Mouse (Mus musculus) neural tube, embryonic 14.5 days (tissue): ENCODE measurements around the gene Atp1a2. TPM values are rescaled to one million over a fixed set of nuclear protein-coding genes. Genes with fewer than 3 reads are reported as not detected.

Source experiments
- ATAC-seq: fragments of 200-750 bp; cut with Nextera tagmentation; 2 replicates; pipeline ENCODE4 v1.8.0; 2017; ENCODE audit warnings: low read depth, mild to moderate bottlenecking, moderate TSS enrichment, moderate library complexity
- H3K27ac ChIP-seq: fragments of 300-500 bp; sonication (generic); 2 replicates; pipeline ENCODE4 v1.5.1; 2014; ENCODE audit warnings: low read depth, mild to moderate bottlenecking, control low read depth, low read length, moderate library complexity, mixed read lengths
- H3K27me3 ChIP-seq: fragments of 300-500 bp; sonication (generic); 2 replicates; pipeline ENCODE4 v1.6.1; 2014; ENCODE audit warnings: low read length; ENCODE audit not compliant: control insufficient read depth, insufficient read depth
- H3K36me3 ChIP-seq: fragments of 300-500 bp; sonication (generic); 2 replicates; pipeline ENCODE4 v1.6.1; 2014; ENCODE audit warnings: low read length, mixed read lengths; ENCODE audit not compliant: control insufficient read depth, insufficient read depth
- H3K4me1 ChIP-seq: fragments of 300-500 bp; sonication (generic); 2 replicates; pipeline ENCODE4 v1.6.1; 2014; ENCODE audit warnings: low read length; ENCODE audit not compliant: control insufficient read depth, insufficient read depth
- H3K4me2 ChIP-seq: fragments of 300-500 bp; sonication (generic); 2 replicates; pipeline ENCODE4 v1.6.1; 2014; ENCODE audit warnings: mild to moderate bottlenecking, low read depth, low read length, control low read depth
- H3K4me3 ChIP-seq: fragments of 300-500 bp; sonication (generic); 2 replicates; pipeline ENCODE4 v1.5.1; 2014; ENCODE audit warnings: low read depth, low read length, control low read depth, mixed read lengths
- H3K9ac ChIP-seq: fragments of 300-500 bp; sonication (generic); replicated peaks from 2 replicates; pipeline ENCODE4 v1.6.1; 2014; ENCODE audit warnings: low read depth, mild to moderate bottlenecking, control low read depth, low read length, mixed read lengths
- H3K9me3 ChIP-seq: fragments of 300-500 bp; sonication (generic); 2 replicates; pipeline ENCODE4 v1.6.1; 2016; ENCODE audit warnings: low read length; ENCODE audit not compliant: control insufficient read depth
- WGBS: fragments of 180-500 bp; shearing (Covaris S2); extraction: QIAGEN DNeasy Blood & Tissue Kit; methylation state at CpG from one replicate; pipeline ENCODE4 v1.1.7; 2014; 5-methylcytosine and 5-hydroxymethylcytosine counted together
- polyA plus RNA-seq: library from polyadenylated mRNA; unstranded; fragments of >200 nt; fragmentation: Nextera tagmentation; extraction: Ambion mirVana; gene quantifications from 2 replicates; pipeline ENCODE4 v1.2.1, GENCODE M21; 2014

Gene Atp1a2
- polyA plus RNA-seq, 1 experiment from 2014 or later = 23.6 TPM

DNA sequence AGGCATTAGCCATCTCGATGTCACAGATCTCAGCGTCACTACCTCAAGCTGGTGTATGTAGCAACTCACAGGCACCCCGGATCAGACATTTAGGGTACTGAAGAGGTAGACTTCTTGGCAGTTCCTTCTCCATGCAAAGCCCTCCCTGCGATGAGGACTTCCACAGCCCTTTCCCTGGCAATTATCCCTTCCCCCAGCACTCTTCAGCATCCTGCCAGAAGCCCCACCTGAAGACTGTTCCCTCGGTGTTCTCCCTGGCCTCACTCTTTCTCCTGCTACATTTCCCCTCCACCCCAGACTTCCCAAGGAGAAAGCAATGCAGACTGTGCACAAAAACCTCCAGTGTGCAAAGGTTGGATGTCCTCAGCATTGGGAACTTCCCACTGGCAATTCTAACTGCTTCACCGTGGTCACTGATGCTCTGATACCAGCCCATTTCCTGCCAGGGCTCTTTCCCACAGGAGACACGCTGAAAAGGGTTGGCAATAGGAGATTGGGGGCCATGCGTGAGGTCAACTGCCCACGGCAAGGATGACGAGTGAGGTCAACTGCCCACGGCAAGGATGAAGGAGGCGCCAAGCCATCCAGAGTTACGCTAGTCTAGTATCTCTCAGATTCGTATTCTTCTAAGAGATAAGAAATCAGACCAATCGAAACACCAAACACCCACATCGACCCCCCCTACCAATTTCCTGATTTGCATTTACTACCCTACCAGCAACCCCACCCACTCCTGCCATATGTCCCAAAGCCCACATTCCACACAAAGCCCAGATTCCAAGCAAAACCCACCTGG, 29.5 kb upstream of the Atp1a2 start:
- 90% methylated on average over 16 of the region's 16 CpGs for WGBS
- no peak overlapping the region for H3K27ac ChIP-seq
- no peaks in the 10 kb centered on the region for H3K36me3 ChIP-seq
- no peak overlapping the region for H3K4me2 ChIP-seq
- no peak overlapping the region for H3K9ac ChIP-seq
- H3K9me3 ChIP-seq = no peaks in the 10 kb centered on the region
- H3K27me3 ChIP-seq = no peaks in the 10 kb centered on the region
- H3K4me3 ChIP-seq = no peak overlapping the region
- ATAC-seq = no peak
- H3K4me1 ChIP-seq = peaks cover 18% of the 10 kb centered on the region

DNA sequence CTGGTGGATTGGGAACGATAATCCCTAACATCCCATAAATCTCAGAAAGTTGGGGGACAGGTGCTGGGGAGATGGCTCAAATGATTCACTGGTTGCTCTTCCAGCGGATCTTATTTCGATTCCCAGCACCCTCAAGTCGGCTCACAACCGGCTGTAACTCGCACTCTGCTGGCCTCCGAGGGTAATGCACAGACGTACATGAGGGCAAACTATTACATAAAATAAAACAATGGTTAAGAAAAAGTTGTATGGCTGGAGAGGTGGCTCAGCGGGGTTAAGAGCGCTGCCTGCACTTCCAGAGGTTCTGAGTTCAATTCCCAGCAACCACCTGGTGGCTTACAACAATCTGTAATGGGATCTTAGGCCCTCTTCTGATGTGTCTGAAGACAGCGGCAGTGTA, 28.8 kb upstream of the Atp1a2 start:
- no peaks in the 10 kb centered on the region for H3K27me3 ChIP-seq
- no peak for ATAC-seq
- WGBS = 63% methylated on average over 11 of the region's 11 CpGs
- no peaks in the 10 kb centered on the region for H3K36me3 ChIP-seq
- no peak overlapping the region for H3K27ac ChIP-seq
- H3K4me3 ChIP-seq = peak overlapping the region; percentile 45
- H3K4me2 ChIP-seq = peak overlapping the region; percentile 72
- peak overlapping the region; percentile 62; the same call in 1 of the 2 replicates for H3K9ac ChIP-seq
- H3K4me1 ChIP-seq = peaks cover 18% of the 10 kb centered on the region
- no peaks in the 10 kb centered on the region for H3K9me3 ChIP-seq

DNA sequence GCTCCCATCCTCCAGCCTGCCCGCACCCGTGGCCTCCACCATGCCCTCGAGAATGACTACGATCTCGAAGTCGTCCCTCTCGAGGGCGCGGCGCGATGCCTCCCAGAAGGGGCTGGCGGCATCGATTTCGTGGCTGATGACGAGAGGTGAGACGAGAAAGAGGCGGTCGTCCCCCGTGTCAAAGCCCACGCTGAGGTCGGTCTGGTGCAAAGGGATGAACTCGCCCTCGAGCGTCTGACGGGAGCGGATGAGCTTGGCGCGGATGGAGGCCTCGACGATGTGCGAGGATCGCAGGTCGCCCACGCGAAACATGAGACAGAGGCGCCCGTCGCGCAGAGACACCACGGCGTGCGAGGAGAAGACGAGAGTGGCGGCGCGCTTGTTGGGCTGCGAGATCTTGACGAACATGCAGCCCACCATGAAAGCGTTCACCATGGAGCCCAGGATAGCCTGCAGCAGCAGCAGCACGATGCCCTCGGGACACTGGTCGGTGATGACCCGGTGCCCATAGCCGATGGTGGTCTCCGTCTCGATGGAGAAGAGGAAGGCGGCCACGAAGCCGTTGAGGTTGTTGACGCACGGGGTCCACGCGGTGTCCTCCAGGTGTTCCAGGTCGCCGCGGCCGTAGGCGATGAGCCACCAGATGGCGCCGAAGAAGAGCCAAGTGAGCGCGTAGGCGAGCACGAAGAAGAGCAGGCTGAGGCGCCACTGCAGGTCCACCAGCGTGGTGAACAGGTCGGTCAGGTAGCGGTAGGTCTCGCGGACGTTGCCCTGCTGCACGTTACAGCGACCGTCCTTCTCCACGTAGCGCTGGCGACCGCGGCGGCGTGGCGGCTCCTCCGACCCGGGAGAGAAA, 28.0 kb upstream of the Atp1a2 start:
- Histone ChIP-seq H3K4me3 (peak overlapping the region; percentile 45), H3K4me1 (peaks cover 18% of the 10 kb centered on the region), H3K36me3 (no peaks in the 10 kb centered on the region), H3K27me3 (no peaks in the 10 kb centered on the region), H3K9ac (peak overlapping the region; percentile 62), H3K4me2 (peak overlapping the region; percentile 72), H3K9me3 (no peaks in the 10 kb centered on the region), H3K27ac (0 out of 2 replicates have a peak overlapping the region, but pooled peaks have one; percentile 5)
- ATAC-seq = peak; percentile 50
- 19% methylated on average over 86 of the region's 94 CpGs for WGBS

DNA sequence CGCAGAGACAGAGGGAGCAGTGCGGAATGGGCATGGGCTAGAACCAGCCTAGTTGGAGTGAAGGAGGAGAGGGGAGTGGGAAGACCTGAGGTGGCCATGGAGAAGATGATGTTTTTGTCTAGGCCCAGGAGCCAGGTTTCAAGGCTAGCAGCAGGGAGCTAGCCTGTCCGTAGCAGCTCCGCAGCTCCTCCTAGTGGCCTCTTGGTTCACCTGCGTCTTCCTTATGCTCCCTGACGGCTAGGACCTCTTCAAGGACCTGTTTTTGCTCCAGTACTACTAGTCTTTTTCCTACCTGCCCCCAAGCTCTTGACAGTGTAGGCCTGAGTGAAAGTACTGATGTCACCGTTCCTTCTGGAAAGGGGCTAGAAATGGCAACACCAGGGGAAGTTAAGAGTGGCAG, 26.9 kb upstream of the Atp1a2 start:
- 10% methylated on average over 7 of the region's 7 CpGs for WGBS
- Histone ChIP-seq H3K9ac (no peak overlapping the region), H3K4me2 (no peak overlapping the region), H3K27ac (no peak overlapping the region), H3K27me3 (no peaks in the 10 kb centered on the region), H3K9me3 (no peaks in the 10 kb centered on the region), H3K4me1 (peaks cover 18% of the 10 kb centered on the region), H3K36me3 (no peaks in the 10 kb centered on the region), H3K4me3 (no peak overlapping the region)
- ATAC-seq = peak; percentile 15; the same call in 1 of the 2 replicates

DNA sequence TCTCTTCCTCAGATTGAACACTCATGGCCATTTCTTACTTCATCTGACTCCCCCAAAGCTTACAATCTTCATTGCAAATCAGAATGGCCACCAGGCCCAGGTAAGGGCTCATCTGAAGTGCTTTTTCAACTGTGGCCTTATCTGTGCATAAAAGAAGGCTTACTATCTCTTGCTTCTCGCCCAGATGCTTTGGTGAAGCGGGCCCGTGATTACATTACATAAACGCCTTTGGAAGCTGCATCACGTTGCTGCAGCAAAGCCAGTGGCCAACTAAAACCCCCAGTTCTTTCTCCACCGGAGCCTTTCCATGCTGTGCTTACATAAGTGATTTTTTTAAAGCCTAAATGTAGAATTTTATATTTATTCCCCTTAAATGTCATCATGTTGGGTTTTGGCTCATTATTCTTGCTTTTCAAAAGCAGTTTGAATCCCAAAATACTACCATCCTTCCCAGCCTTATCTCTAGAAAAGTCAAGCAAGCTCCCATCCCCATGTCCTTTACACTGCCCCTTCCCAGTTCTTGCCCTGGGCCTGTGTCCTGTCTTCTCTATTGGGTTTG, 26.0 kb upstream of the Atp1a2 start:
- no peaks in the 10 kb centered on the region for H3K27me3 ChIP-seq
- no peak for ATAC-seq
- H3K4me2 ChIP-seq = no peak overlapping the region
- no peak overlapping the region for H3K4me3 ChIP-seq
- H3K36me3 ChIP-seq = no peaks in the 10 kb centered on the region
- H3K4me1 ChIP-seq = 0 out of 2 replicates have a peak, but pooled peaks cover 14% of the 10 kb centered on the region
- H3K27ac ChIP-seq = no peak overlapping the region
- H3K9ac ChIP-seq = no peak overlapping the region
- H3K9me3 ChIP-seq = no peaks in the 10 kb centered on the region
- 72% methylated on average over 6 of the region's 6 CpGs for WGBS

DNA sequence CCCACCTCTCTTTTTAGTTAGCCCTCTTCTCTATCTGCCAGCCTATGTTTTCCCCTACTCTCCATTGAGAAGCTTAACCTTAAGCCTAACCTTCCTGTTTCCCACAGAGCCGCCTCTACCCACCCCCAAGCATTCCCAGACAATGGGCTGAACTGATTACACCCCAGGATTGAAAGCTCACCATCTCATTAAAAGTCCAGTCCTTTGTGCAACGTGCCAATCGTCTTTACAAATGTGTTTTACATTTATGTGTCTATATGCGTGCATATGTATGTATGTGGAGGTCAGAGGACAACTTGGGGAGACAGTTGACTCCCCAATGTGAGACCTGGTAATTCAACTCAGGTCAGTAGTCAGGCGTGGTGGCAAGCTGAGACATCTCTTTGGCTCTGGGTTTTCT, 25.4 kb upstream of the Atp1a2 start:
- no peaks in the 10 kb centered on the region for H3K36me3 ChIP-seq
- H3K9ac ChIP-seq = no peak overlapping the region
- no peak for ATAC-seq
- H3K4me3 ChIP-seq = no peak overlapping the region
- no peak overlapping the region for H3K27ac ChIP-seq
- H3K4me1 ChIP-seq = peaks cover 14% of the 10 kb centered on the region; the same call in 1 of the 2 replicates
- 33% methylated on average over 5 of the region's 5 CpGs for WGBS
- H3K27me3 ChIP-seq = no peaks in the 10 kb centered on the region
- no peaks in the 10 kb centered on the region for H3K9me3 ChIP-seq
- H3K4me2 ChIP-seq = no peak overlapping the region

DNA sequence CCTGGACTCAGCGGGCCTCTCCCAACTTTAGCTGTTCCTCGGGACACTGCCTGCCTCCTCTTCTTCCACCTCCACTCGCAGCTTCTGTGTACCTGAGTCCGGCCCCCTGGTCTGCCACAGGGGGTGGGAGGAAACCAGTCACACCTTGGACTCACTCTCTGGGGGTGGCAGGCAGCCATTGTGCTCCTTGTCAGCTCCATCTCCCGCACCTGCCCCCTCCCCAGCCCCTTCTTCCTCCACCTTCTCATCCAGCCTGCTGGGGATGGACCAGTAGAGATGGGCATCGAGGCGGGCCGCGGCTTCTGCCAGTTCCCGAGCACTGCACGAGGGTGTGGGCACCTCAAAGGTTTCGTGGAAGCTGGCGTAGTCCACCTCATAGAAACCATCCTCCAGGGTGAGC, 24.9 kb upstream of the Atp1a2 start:
- whole genome bisulfite sequencing = 74% methylated on average over 13 of the region's 13 CpGs
- Histone ChIP-seq H3K4me1 (peaks cover 14% of the 10 kb centered on the region; the same call in 1 of the 2 replicates), H3K27ac (no peak overlapping the region), H3K27me3 (no peaks in the 10 kb centered on the region), H3K9ac (no peak overlapping the region), H3K4me2 (no peak overlapping the region), H3K36me3 (no peaks in the 10 kb centered on the region), H3K4me3 (no peak overlapping the region), H3K9me3 (no peaks in the 10 kb centered on the region)
- no peak for ATAC-seq

DNA sequence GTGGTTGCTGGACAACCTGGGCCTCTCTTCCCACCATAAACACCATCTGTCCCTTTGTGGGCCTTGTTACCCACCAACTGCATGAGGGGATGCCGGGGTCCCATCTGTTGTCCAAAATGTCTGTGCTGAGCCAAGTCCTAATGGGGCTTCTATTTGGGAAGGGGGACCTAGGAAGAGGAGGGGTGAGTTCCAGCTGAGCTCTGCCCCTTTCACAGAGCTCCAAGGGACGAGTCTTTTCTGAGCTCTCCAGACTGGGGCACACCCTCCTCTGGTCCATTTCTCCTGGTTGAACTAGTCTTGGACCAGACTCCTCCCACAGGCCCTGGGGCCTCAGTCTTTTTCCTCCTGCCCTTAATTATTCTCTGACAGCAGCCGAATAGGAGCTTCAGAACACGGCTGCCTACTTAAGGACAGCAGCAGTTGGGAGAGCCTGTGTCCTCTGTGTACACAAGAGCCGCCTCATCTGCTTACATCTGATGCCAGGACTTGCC, 22.1 kb upstream of the Atp1a2 start:
- no peaks in the 10 kb centered on the region for H3K36me3 ChIP-seq
- no peaks in the 10 kb centered on the region for H3K9me3 ChIP-seq
- 0 out of 2 replicates have a peak overlapping the region, but pooled peaks have one; percentile 1 for H3K27ac ChIP-seq
- H3K4me1 ChIP-seq = peaks cover 6% of the 10 kb centered on the region; the same call in 1 of the 2 replicates
- no peaks in the 10 kb centered on the region for H3K27me3 ChIP-seq
- no peak overlapping the region for H3K4me2 ChIP-seq
- 12% methylated on average over 5 of the region's 5 CpGs for WGBS
- H3K9ac ChIP-seq = no peak overlapping the region
- ATAC-seq = peak; percentile 32
- no peak overlapping the region for H3K4me3 ChIP-seq
